Mouse (Mus musculus): ENCODE data around the gene Psg21. TPM values are rescaled to one million over a fixed set of nuclear protein-coding genes. Genes with fewer than 3 reads are reported as not detected.

Gene Psg21
- not detected for polyA plus RNA-seq (2012; fragmentation: generic; extraction: Trizol)

GRCm38 (mm10) chr7:18656625-18657024 lies at the start of gene Psg21:
Gene Psg21 (minus strand): TSS chr7:18656725.

DNA sequence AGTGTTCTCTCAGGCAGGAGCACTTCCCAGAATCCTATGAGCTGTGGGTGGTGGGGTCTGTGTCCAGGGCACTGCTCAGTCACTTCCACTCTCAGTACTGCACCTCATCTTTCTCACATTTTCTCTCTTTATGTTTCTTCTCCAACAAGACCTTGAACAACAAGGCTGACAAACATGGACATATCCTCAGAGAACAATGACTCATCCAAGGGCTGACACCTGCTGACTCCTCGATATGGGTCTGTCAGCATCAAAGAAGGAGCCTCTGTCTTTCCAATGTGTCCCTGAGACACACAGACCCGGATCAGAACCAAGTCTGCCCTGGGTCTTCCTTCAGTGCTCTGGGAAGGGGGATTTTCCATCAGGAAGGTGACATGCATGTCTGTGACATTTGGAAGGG lies 29.6 kb upstream of the Psg21 start, which contains the start of gene Psg20:
Psg20 (minus strand) TSS at position 101 of the 400 bp plus-strand sequence.

DNA sequence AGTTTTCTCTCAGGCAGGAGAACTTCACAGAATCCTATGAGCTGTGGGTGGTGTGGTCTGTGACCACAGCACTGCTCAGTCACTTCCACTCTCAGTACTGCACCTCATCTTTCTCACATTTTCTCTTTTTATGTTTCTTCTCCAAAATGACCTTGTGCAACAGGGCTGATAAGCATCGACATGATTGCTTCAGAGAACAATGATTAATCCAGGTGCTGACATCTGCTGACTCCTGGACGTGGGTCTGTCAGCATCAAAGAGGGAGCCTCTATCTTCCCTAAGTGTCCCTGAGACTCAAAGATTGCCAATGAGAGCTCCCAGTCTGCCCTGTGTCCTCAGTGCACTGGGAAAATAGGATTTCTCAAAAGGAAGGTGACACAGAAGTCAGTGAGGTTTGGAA lies 40.1 kb downstream of the Psg21 start, which contains the start of gene Psg23:
Psg23 (minus strand) TSS at position 101 of the 400 bp plus-strand sequence.

Other genes with a start within 250 kb of the Psg21 start
- gene Psg28, start 224.7 kb downstream of the Psg21 start, polyA plus RNA-seq (2012; fragmentation: generic; extraction: Trizol) = not detected
- gene Psg26, start 172.5 kb downstream of the Psg21 start, polyA plus RNA-seq (2012; fragmentation: generic; extraction: Trizol) = not detected
- gene Psg25, start 124.5 kb downstream of the Psg21 start, polyA plus RNA-seq (2012; fragmentation: generic; extraction: Trizol) = not detected
- not detected for gene Psg27, start 89.4 kb downstream of the Psg21 start, polyA plus RNA-seq (2012; fragmentation: generic; extraction: Trizol)
- gene Psg23, start 40.2 kb downstream of the Psg21 start, polyA plus RNA-seq (2012; fragmentation: generic; extraction: Trizol) = not detected
- gene Psg20, start 29.5 kb upstream of the Psg21 start, polyA plus RNA-seq (2012; fragmentation: generic; extraction: Trizol) = not detected
- gene Psg22, start 61.4 kb upstream of the Psg21 start, polyA plus RNA-seq (2012; fragmentation: generic; extraction: Trizol) = not detected
- not detected for gene Psg19, start 141.8 kb upstream of the Psg21 start, polyA plus RNA-seq (2012; fragmentation: generic; extraction: Trizol)
- gene Psg17, start 164.9 kb upstream of the Psg21 start, polyA plus RNA-seq (2012; fragmentation: generic; extraction: Trizol) = not detected
- gene Mill2, start 183.2 kb upstream of the Psg21 start, polyA plus RNA-seq (2012; fragmentation: generic; extraction: Trizol) = 1 to 10 TPM in 1 of 2 experiments, under 1 TPM in 1; 0.04 to 2.0 TPM
- gene Pglyrp1, start 214.6 kb upstream of the Psg21 start, polyA plus RNA-seq (2012; fragmentation: generic; extraction: Trizol) = under 1 TPM; 0.11 to 0.40 TPM

All from C3H10T1/2 (cell line).